Mouse (Mus musculus) hindbrain, postnatal 0 days (tissue): Measurements from ENCODE around the gene Fam168a. TPM values are rescaled to one million over a fixed set of nuclear protein-coding genes. Genes with fewer than 3 reads are reported as not detected.

Source experiments
- ATAC-seq: fragments of 200-750 bp; cut with Nextera tagmentation; 2 replicates; pipeline ENCODE4 v1.8.0; 2017; ENCODE audit warnings: mild to moderate bottlenecking, moderate TSS enrichment, moderate library complexity
- DNase-seq: peaks from one replicate; pipeline ENCODE4 v3.0.0-alpha.2; 2015; ENCODE audit warnings: low spot score
- H3K27ac ChIP-seq: fragments of 300-500 bp; sonication (generic); 2 replicates; pipeline ENCODE4 v1.5.1; 2014; ENCODE audit warnings: mild to moderate bottlenecking
- H3K27me3 ChIP-seq: fragments of 300-500 bp; sonication (generic); 2 replicates; pipeline ENCODE4 v1.6.1; 2014; ENCODE audit warnings: low read length, mixed read lengths; ENCODE audit not compliant: insufficient read depth
- H3K36me3 ChIP-seq: fragments of 300-500 bp; sonication (generic); 2 replicates; pipeline ENCODE4 v1.6.1; 2014; ENCODE audit warnings: low read length, mixed read lengths; ENCODE audit not compliant: insufficient read depth
- H3K4me1 ChIP-seq: fragments of 300-500 bp; sonication (generic); 2 replicates; pipeline ENCODE4 v1.6.1; 2014; ENCODE audit warnings: antibody characterized with exemption, low read length, mixed read lengths; ENCODE audit not compliant: insufficient read depth
- H3K4me2 ChIP-seq: fragments of 300-500 bp; sonication (generic); 2 replicates; pipeline ENCODE4 v1.6.1; 2014; ENCODE audit warnings: low read depth, mild to moderate bottlenecking, low read length, moderate library complexity, mixed read lengths
- H3K4me3 ChIP-seq: fragments of 300-500 bp; sonication (generic); 2 replicates; pipeline ENCODE4 v1.5.1; 2014; ENCODE audit warnings: low read length
- H3K9ac ChIP-seq: fragments of 300-500 bp; sonication (generic); replicated peaks from 2 replicates; pipeline ENCODE4 v1.6.1; 2014; ENCODE audit warnings: mild to moderate bottlenecking, low read length, moderate library complexity, mixed read lengths
- H3K9me3 ChIP-seq: fragments of 300-500 bp; sonication (generic); 2 replicates; pipeline ENCODE4 v1.6.1; 2016; ENCODE audit warnings: low read length, mixed read lengths
- CTCF ChIP-seq: IDR thresholded peaks from 2 replicates; pipeline ENCODE4 v1.5.1; 2016; ENCODE audit warnings: antibody characterized with exemption, control low read depth, low read depth
- WGBS: fragments of 180-500 bp; shearing (Covaris S2); extraction: QIAGEN DNeasy Blood & Tissue Kit; methylation state at CpG from one replicate; pipeline ENCODE4 v1.1.7; 2014; 5-methylcytosine and 5-hydroxymethylcytosine counted together
- polyA plus RNA-seq: library from polyadenylated mRNA; unstranded; fragments of >200 nt; fragmentation: Nextera tagmentation; extraction: Ambion mirVana; gene quantifications from 2 replicates; pipeline ENCODE4 v1.2.1, GENCODE M21; 2015
- total RNA-seq: library from RNA; depleted of rRNA; stranded (reverse); fragments of >200 nt; gene quantifications from 2 replicates; pipeline ENCODE4 v1.2.3, GENCODE M21; 2014; rRNA removed

Fam168a gene
- total RNA-seq (123 and 162 TPM in 2 replicates), polyA plus RNA-seq (98.2 and 116 TPM in 2 replicates)

GRCm38 (mm10) chr7:100706143-100706841 is at the start of gene Fam168a:
TSS of gene Fam168a (plus strand) at chr7:100706635.
- WGBS: 1% methylated on average over 30 of the region's 37 CpGs
- TF ChIP-seq CTCF: peak; percentile 48

GRCm38 (mm10) chr7:100656739-100657138 is 49.7 kb upstream of the Fam168a start:
- Histone ChIP-seq H3K4me2 (no peak overlapping the region), H3K27ac (peak overlapping the region; percentile 37; the same call in 1 of the 2 replicates), H3K27me3 (no peaks in the 10 kb centered on the region), H3K4me3 (no peak overlapping the region), H3K36me3 (no peaks in the 10 kb centered on the region), H3K9ac (no peak overlapping the region), H3K4me1 (0 out of 2 replicates have a peak, but pooled peaks cover 6% of the 10 kb centered on the region), H3K9me3 (no peaks in the 10 kb centered on the region)
- WGBS: 42% methylated on average over 5 of the region's 5 CpGs
- DNase-seq (peak; percentile 38), ATAC-seq (peak; percentile 33; the same call in 1 of the 2 replicates)
- no peak for TF ChIP-seq CTCF

More at GRCm38 (mm10) chr7:100706143-100706841, at the start of gene Fam168a:
- H3K36me3 ChIP-seq: no peaks in the 10 kb centered on the region
- H3K27me3 ChIP-seq: no peaks in the 10 kb centered on the region
- DNase-seq (peak; percentile 97), ATAC-seq (peak; percentile 98)
- H3K27ac ChIP-seq: peak within 1 kb of the TSS; percentile 99
- H3K4me3 ChIP-seq: peak within 1 kb of the TSS; percentile 94
- H3K9me3 ChIP-seq: no peaks in the 10 kb centered on the region
- H3K4me1 ChIP-seq: peaks cover 3% of the 10 kb centered on the region; the same call in 1 of the 2 replicates
- peak within 1 kb of the TSS; percentile 96 for H3K9ac ChIP-seq
- peak within 1 kb of the TSS; percentile 77 for H3K4me2 ChIP-seq

GRCm38 (mm10) chr7:100658093-100658578 is 48.3 kb upstream of the Fam168a start:
- peak; percentile 59 for DNase-seq
- 29% methylated on average over 18 of the region's 18 CpGs for WGBS
- H3K4me1 ChIP-seq: 0 out of 2 replicates have a peak, but pooled peaks cover 6% of the 10 kb centered on the region
- no peak for ATAC-seq
- H3K9me3 ChIP-seq: no peaks in the 10 kb centered on the region
- H3K4me2 ChIP-seq: peak overlapping the region; percentile 40
- H3K27ac ChIP-seq: no peak overlapping the region
- H3K36me3 ChIP-seq: no peaks in the 10 kb centered on the region
- no peak for TF ChIP-seq CTCF
- no peak overlapping the region for H3K4me3 ChIP-seq
- H3K9ac ChIP-seq: no peak overlapping the region
- no peaks in the 10 kb centered on the region for H3K27me3 ChIP-seq

- H3K27me3 ChIP-seq: no peaks in the 10 kb centered on the region
- H3K9me3 ChIP-seq: no peaks in the 10 kb centered on the region
- DNase-seq (no peak), ATAC-seq (no peak)
- no peak overlapping the region for H3K4me3 ChIP-seq
- 85% methylated on average over 7 of the region's 7 CpGs for WGBS
- H3K4me1 ChIP-seq: no peaks in the 10 kb centered on the region
- H3K27ac ChIP-seq: no peak overlapping the region
- no peak overlapping the region for H3K4me2 ChIP-seq
- H3K36me3 ChIP-seq: no peaks in the 10 kb centered on the region
- TF ChIP-seq CTCF: no peak
- no peak overlapping the region for H3K9ac ChIP-seq
These were observed 45.2 kb upstream of the Fam168a start for GRCm38 (mm10) chr7:100661264-100661663.

- Histone ChIP-seq H3K9me3 (no peaks in the 10 kb centered on the region), H3K27me3 (no peaks in the 10 kb centered on the region), H3K4me1 (no peaks in the 10 kb centered on the region), H3K27ac (no peak within 1 kb of the TSS), H3K4me2 (peak within 1 kb of the TSS; percentile 46), H3K4me3 (no peak within 1 kb of the TSS), H3K36me3 (no peaks in the 10 kb centered on the region), H3K9ac (no peak within 1 kb of the TSS)
- DNase-seq (no peak), ATAC-seq (no peak)
- WGBS: 80% methylated on average over 8 of the region's 8 CpGs
- TF ChIP-seq CTCF: no peak
These were observed 44.2 kb upstream of the Fam168a start, which contains the start of gene Plekhb1 for GRCm38 (mm10) chr7:100662231-100662630. TSS of gene Plekhb1 (minus strand) at chr7:100662414.

GRCm38 (mm10) chr7:100663190-100663589 is 43.2 kb upstream of the Fam168a start:
- WGBS: under 1% methylated on average over 13 of the region's 13 CpGs
- H3K9ac ChIP-seq: no peak overlapping the region
- peak overlapping the region; percentile 11; the same call in 1 of the 2 replicates for H3K27ac ChIP-seq

More at GRCm38 (mm10) chr7:100663190-100663589, 43.2 kb upstream of the Fam168a start:
- H3K4me3 ChIP-seq: no peak overlapping the region
- H3K27me3 ChIP-seq: no peaks in the 10 kb centered on the region
- H3K9me3 ChIP-seq: no peaks in the 10 kb centered on the region
- ATAC-seq (peak; percentile 93), DNase-seq (peak; percentile 95)
- no peaks in the 10 kb centered on the region for H3K36me3 ChIP-seq
- H3K4me1 ChIP-seq: no peaks in the 10 kb centered on the region
- H3K4me2 ChIP-seq: peak overlapping the region; percentile 46
- peak; percentile 98 for TF ChIP-seq CTCF
